Mouse (Mus musculus) liver, adult (tissue): ENCODE data around the gene Ccdc84.

ENCODE experiments used
- GATA4 ChIP-seq: IDR thresholded peaks from 2 replicates; pipeline ENCODE4 v1.6.1; 2014; ENCODE audit warnings: mild to moderate bottlenecking, low read length; ENCODE audit not compliant: insufficient replicate concordance

The Ccdc84 gene

GRCm38 (mm10) chr9:44412306-44412705, 6.1 kb downstream of the Ccdc84 start:
- no peak for TF ChIP-seq GATA4

- TF ChIP-seq GATA4 = no peak
Measured at GRCm38 (mm10) chr9:44411601-44412130, 6.7 kb downstream of the Ccdc84 start.

GRCm38 (mm10) chr9:44410647-44411336, 7.6 kb downstream of the Ccdc84 start:
- TF ChIP-seq GATA4 = no peak

GRCm38 (mm10) chr9:44407752-44408097, 10.6 kb downstream of the Ccdc84 start:
- TF ChIP-seq GATA4 = no peak

- no peak for TF ChIP-seq GATA4
Measured at GRCm38 (mm10) chr9:44406906-44407751, 11.2 kb downstream of the Ccdc84 start, which contains the start of the genes Rps25 and Trappc4. Rps25 (plus strand) TSS chr9:44407139. Trappc4 (minus strand) TSS chr9:44407600.

- no peak for TF ChIP-seq GATA4
Measured at GRCm38 (mm10) chr9:44405011-44405410, 13.4 kb downstream of the Ccdc84 start.

GRCm38 (mm10) chr9:44401081-44401480, 17.3 kb downstream of the Ccdc84 start:
- TF ChIP-seq GATA4 = no peak

GRCm38 (mm10) chr9:44399795-44400114, 18.6 kb downstream of the Ccdc84 start:
- no peak for TF ChIP-seq GATA4

GRCm38 (mm10) chr9:44399114-44399794, 19.1 kb downstream of the Ccdc84 start:
- no peak for TF ChIP-seq GATA4

- TF ChIP-seq GATA4 = no peak
Measured at GRCm38 (mm10) chr9:44398551-44398950, 19.8 kb downstream of the Ccdc84 start.

GRCm38 (mm10) chr9:44398087-44398486, 20.3 kb downstream of the Ccdc84 start:
- TF ChIP-seq GATA4 = no peak

GRCm38 (mm10) chr9:44396684-44397411, 21.5 kb downstream of the Ccdc84 start, which contains the start of gene Slc37a4:
Slc37a4 (plus strand) TSS chr9:44396852.
- no peak; the same call in 1 of the 2 replicates for TF ChIP-seq GATA4

GRCm38 (mm10) chr9:44391466-44391865, 26.9 kb downstream of the Ccdc84 start:
- TF ChIP-seq GATA4 = no peak

GRCm38 (mm10) chr9:44389273-44389672, 29.1 kb downstream of the Ccdc84 start:
- no peak for TF ChIP-seq GATA4

GRCm38 (mm10) chr9:44387221-44387620, 31.1 kb downstream of the Ccdc84 start:
- TF ChIP-seq GATA4 = no peak
